Mouse (Mus musculus) myocyte (in vitro differentiated cells): ENCODE data around the gene Wdfy4. TPM values are rescaled to one million over a fixed set of nuclear protein-coding genes. Genes with fewer than 3 reads are reported as not detected.

Experiments used
- H3K27me3 ChIP-seq: one replicate; pipeline ENCODE4 v1.6.1; 2011; ENCODE audit not compliant: control insufficient read depth, insufficient read depth, insufficient read length
- H3K36me3 ChIP-seq: one replicate; pipeline ENCODE4 v1.6.1; 2011; ENCODE audit not compliant: control insufficient read depth, insufficient read depth
- H3K4me2 ChIP-seq: one replicate; pipeline ENCODE4 v1.6.1; 2011; ENCODE audit warnings: low read depth, control low read depth
- H3K4me3 ChIP-seq: one replicate; pipeline ENCODE4 v1.5.1; 2011; ENCODE audit warnings: mild to moderate bottlenecking, control low read depth, moderate library complexity
- H3K79me2 ChIP-seq: one replicate; pipeline ENCODE4 v1.6.1; 2011; ENCODE audit not compliant: control insufficient read depth, insufficient read depth
- H3ac ChIP-seq: one replicate; pipeline ENCODE4 v1.6.1; 2011; ENCODE audit not compliant: control insufficient read depth, insufficient read length
- CEBPB ChIP-seq: IDR thresholded peaks from 2 replicates; pipeline ENCODE4 v1.6.1; 2011; ENCODE audit warnings: mild to moderate bottlenecking, moderate library complexity; ENCODE audit not compliant: poor library complexity, insufficient read depth, severe bottlenecking
- E2F4 ChIP-seq: IDR thresholded peaks from one replicate; pipeline ENCODE4 v1.6.1; 2011; ENCODE audit warnings: mild to moderate bottlenecking, control low read depth, moderate library complexity; ENCODE audit not compliant: insufficient read depth
- MAX ChIP-seq: IDR thresholded peaks from one replicate; pipeline ENCODE4 v1.6.1; 2011; ENCODE audit warnings: low read depth, mild to moderate bottlenecking, control low read depth
- MYOD1 ChIP-seq, 3 experiments: IDR thresholded peaks; one replicate each; pipeline ENCODE4 v1.6.1; 2011; ENCODE audit warnings: control low read depth in 2 of 3, low read depth in 2 of 3, mild to moderate bottlenecking in 2 of 3, moderate library complexity in 1 of 3; ENCODE audit not compliant: insufficient read length in 2 of 3, control insufficient read depth in 1 of 3
- MYOG ChIP-seq, 3 experiments: IDR thresholded peaks; one replicate each; pipeline ENCODE4 v1.6.1; 2011; ENCODE audit warnings: control low read depth in 2 of 3, low read depth in 2 of 3, mild to moderate bottlenecking in 2 of 3; ENCODE audit not compliant: insufficient read length in 2 of 3, control insufficient read depth in 1 of 3, insufficient read depth in 1 of 3
- POLR2A ChIP-seq: IDR thresholded peaks from one replicate; pipeline ENCODE4 v1.6.1; 2011; ENCODE audit warnings: low read depth, mild to moderate bottlenecking, control low read depth, moderate library complexity; ENCODE audit not compliant: insufficient read length
- POLR2AphosphoS2 ChIP-seq: IDR thresholded peaks from one replicate; pipeline ENCODE4 v1.6.1; 2011; ENCODE audit warnings: low read depth, control low read depth; ENCODE audit not compliant: insufficient read length
- REST ChIP-seq: IDR thresholded peaks from one replicate; pipeline ENCODE4 v1.6.1; 2011; ENCODE audit warnings: mild to moderate bottlenecking, control low read depth, moderate library complexity; ENCODE audit not compliant: insufficient read depth, insufficient read length
- SRF ChIP-seq: IDR thresholded peaks from one replicate; pipeline ENCODE4 v1.6.1; 2011; ENCODE audit warnings: low read depth; ENCODE audit not compliant: control insufficient read depth, insufficient read length
- TCF12 ChIP-seq: IDR thresholded peaks from one replicate; pipeline ENCODE4 v1.6.1; 2011; ENCODE audit warnings: mild to moderate bottlenecking, control low read depth; ENCODE audit not compliant: poor library complexity, insufficient read depth, severe bottlenecking
- TCF3 ChIP-seq: IDR thresholded peaks from one replicate; pipeline ENCODE4 v1.6.1; 2011; ENCODE audit warnings: low read depth, control low read depth; ENCODE audit not compliant: insufficient read length
- USF1 ChIP-seq: IDR thresholded peaks from one replicate; pipeline ENCODE4 v1.6.1; 2011; ENCODE audit warnings: low read depth, mild to moderate bottlenecking, control low read depth, moderate library complexity
- polyA plus RNA-seq: library from polyadenylated mRNA; unstranded; fragments of >200 nt; fragmentation: generic; extraction: Trizol; gene quantifications from one replicate; pipeline ENCODE4 v1.2.1, GENCODE M21; 2012; ENCODE audit warnings: missing spikeins

The Wdfy4 gene
- polyA plus RNA-seq, 1 experiment, result 0.04 TPM

DNA sequence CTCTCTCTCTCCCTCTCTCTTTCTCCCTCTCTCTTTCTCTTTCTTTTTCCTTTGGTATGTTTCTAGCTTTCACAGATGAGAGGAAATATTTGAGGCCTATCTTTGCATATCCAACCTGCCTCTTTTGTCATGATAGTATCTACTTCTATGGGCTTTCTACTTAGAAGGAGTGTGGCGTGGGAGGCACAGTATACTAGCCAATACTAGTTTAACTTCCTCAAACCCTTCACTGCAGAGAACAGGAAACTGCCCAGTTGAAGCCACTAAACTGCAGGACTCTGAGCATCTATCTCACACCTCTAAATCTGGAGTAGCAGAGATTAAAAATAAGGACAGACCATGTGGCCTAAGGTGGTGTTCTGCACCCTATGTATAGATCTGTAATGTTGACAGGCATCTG lies 5.3 kb upstream of the Wdfy4 start:
- Histone ChIP-seq H3K36me3 (no peaks in the 10 kb centered on the region), H3K4me2 (no peak overlapping the region), H3K27me3 (peaks cover 20% of the 10 kb centered on the region), H3ac (no peak overlapping the region), H3K79me2 (no peaks in the 10 kb centered on the region), H3K4me3 (no peak overlapping the region)
- TF ChIP-seq MYOD1 (IDR thresholded peaks at IDR 0.05; ENCODE audit: control insufficient read depth in 1 of 3, insufficient read length in 2 of 3, low read depth in 2 of 3), result no peak
- no peak for TF ChIP-seq USF1
- no peak for TF ChIP-seq TCF3
- no peak for TF ChIP-seq REST
- no peak for TF ChIP-seq POLR2A
- no peak for TF ChIP-seq E2F4
- no peak for TF ChIP-seq MAX
- TF ChIP-seq MYOG (IDR thresholded peaks at IDR 0.05; ENCODE audit: control insufficient read depth in 1 of 3, insufficient read depth in 1 of 3, insufficient read length in 2 of 3, low read depth in 2 of 3), result no peak
- TF ChIP-seq POLR2AphosphoS2, result no peak
- TF ChIP-seq CEBPB, result no peak

DNA sequence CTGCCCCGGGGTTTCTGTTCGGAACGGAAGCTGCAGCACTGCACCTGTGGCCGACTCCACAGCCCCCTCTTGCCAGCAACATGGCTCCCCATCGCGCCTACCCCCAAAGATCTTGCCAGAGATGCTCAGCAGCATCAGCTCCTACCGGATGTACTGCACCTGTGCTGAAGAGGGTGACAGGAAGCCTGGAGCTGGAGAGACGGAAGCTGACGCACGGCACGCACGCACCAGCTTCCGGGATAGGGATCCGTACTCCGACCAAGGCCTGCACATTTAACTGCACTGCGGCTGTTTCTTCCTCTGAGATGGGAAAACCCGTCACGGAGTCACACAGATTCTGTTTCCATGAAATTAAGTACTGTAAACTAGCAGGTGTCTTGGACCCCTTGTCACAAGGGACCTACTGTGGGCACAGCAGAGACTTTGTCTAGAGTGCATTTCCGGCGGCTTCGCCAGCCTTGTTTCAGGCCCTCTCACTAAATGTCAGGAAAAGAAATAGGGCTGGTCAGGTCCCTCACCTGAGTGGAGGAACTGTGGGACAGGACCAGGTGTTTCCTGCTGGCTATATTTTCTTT lies 4.6 kb upstream of the Wdfy4 start:
- Histone ChIP-seq H3K4me3 (no peak overlapping the region), H3K4me2 (no peak overlapping the region), H3ac (no peak overlapping the region), H3K79me2 (no peaks in the 10 kb centered on the region), H3K27me3 (peaks cover 24% of the 10 kb centered on the region), H3K36me3 (no peaks in the 10 kb centered on the region)
- no peak for TF ChIP-seq MAX
- no peak for TF ChIP-seq E2F4
- TF ChIP-seq CEBPB, result no peak
- TF ChIP-seq POLR2A, result no peak
- no peak for TF ChIP-seq USF1
- no peak for TF ChIP-seq TCF12
- no peak for TF ChIP-seq MYOG (IDR thresholded peaks at IDR 0.05; ENCODE audit: control insufficient read depth in 1 of 3, insufficient read depth in 1 of 3, insufficient read length in 2 of 3, low read depth in 2 of 3)

DNA sequence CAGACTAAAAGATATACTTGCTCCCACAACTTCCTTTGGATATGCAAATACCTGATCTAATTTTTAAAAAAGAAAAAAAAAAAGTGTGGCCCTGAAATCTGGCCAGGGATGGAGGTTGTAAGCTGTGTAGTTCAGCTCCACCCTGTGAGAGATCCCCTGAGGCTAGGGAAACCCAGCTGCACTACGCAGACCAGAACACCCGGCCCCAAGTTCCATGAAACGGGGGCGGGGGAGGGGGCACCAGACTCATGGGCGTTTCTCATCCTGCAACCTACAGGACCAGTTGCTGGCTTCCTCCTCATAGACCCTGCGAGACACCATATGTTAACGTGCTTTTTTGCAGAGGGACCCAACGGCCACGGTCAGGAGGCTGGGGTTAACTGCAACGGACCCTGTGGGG lies 3.9 kb upstream of the Wdfy4 start:
- Histone ChIP-seq H3ac (no peak overlapping the region), H3K4me3 (no peak overlapping the region), H3K79me2 (no peaks in the 10 kb centered on the region), H3K4me2 (no peak overlapping the region), H3K36me3 (no peaks in the 10 kb centered on the region), H3K27me3 (peaks cover 26% of the 10 kb centered on the region)
- TF ChIP-seq MYOG (IDR thresholded peaks at IDR 0.05; ENCODE audit: control insufficient read depth in 1 of 3, insufficient read depth in 1 of 3, insufficient read length in 2 of 3, low read depth in 2 of 3) (no peak), REST (no peak), SRF (no peak)

- H3K79me2 ChIP-seq, result no peaks in the 10 kb centered on the region
- H3K4me3 ChIP-seq, result no peak overlapping the region
- H3K4me2 ChIP-seq, result no peak overlapping the region
- no peaks in the 10 kb centered on the region for H3K36me3 ChIP-seq
- H3ac ChIP-seq, result no peak overlapping the region
- peaks cover 28% of the 10 kb centered on the region for H3K27me3 ChIP-seq
- no peak for TF ChIP-seq TCF12
- no peak for TF ChIP-seq CEBPB
- TF ChIP-seq REST, result no peak
- TF ChIP-seq POLR2A, result no peak
- TF ChIP-seq MAX, result no peak
- TF ChIP-seq USF1, result no peak
- no peak for TF ChIP-seq MYOD1 (IDR thresholded peaks at IDR 0.05; ENCODE audit: control insufficient read depth in 1 of 3, insufficient read length in 2 of 3, low read depth in 2 of 3)
- no peak for TF ChIP-seq SRF
- no peak for TF ChIP-seq POLR2AphosphoS2
- no peak for TF ChIP-seq TCF3
- TF ChIP-seq MYOG (IDR thresholded peaks at IDR 0.05; ENCODE audit: control insufficient read depth in 1 of 3, insufficient read depth in 1 of 3, insufficient read length in 2 of 3, low read depth in 2 of 3), result no peak
- TF ChIP-seq E2F4, result no peak
Observed at GRCm38 (mm10) chr14:33187201-33187600, 1.9 kb upstream of the Wdfy4 start.

GRCm38 (mm10) chr14:33180102-33180501 lies 5.2 kb downstream of the Wdfy4 start:
- no peak overlapping the region for H3K4me3 ChIP-seq
- H3K36me3 ChIP-seq, result no peaks in the 10 kb centered on the region
- no peaks in the 10 kb centered on the region for H3K79me2 ChIP-seq
- H3K27me3 ChIP-seq, result peaks cover 28% of the 10 kb centered on the region
- no peak for TF ChIP-seq REST
- no peak for TF ChIP-seq POLR2A
- no peak for TF ChIP-seq TCF3
- no peak for TF ChIP-seq TCF12
- TF ChIP-seq E2F4, result no peak
- TF ChIP-seq MYOD1 (IDR thresholded peaks at IDR 0.05; ENCODE audit: control insufficient read depth in 1 of 3, insufficient read length in 2 of 3, low read depth in 2 of 3), result no peak
- TF ChIP-seq USF1, result no peak
- TF ChIP-seq MAX, result no peak
- no peak for TF ChIP-seq POLR2AphosphoS2
- TF ChIP-seq SRF, result no peak
- no peak for TF ChIP-seq CEBPB
- TF ChIP-seq MYOG (IDR thresholded peaks at IDR 0.05; ENCODE audit: control insufficient read depth in 1 of 3, insufficient read depth in 1 of 3, insufficient read length in 2 of 3, low read depth in 2 of 3), result no peak
- no peak overlapping the region for H3ac ChIP-seq
- no peak overlapping the region for H3K4me2 ChIP-seq
